Mouse (Mus musculus) heart, postnatal 0 days (tissue): Measurements from ENCODE around the gene Dcaf8. TPM values are rescaled to one million over a fixed set of nuclear protein-coding genes. Genes with fewer than 3 reads are reported as not detected.
A peak's percentile ranks its signal among the peaks of the same experiment; 100 is the strongest.

Experiments
- ATAC-seq: fragments of 200-750 bp; cut with Nextera tagmentation; 2 replicates; pipeline ENCODE4 v1.8.0; 2017; ENCODE audit warnings: low read depth, moderate number of reproducible peaks, moderate library complexity; ENCODE audit not compliant: insufficient read depth
- DNase-seq: peaks from one replicate; pipeline ENCODE4 v3.0.0-alpha.2; 2016; ENCODE audit warnings: low spot score
- H3K27ac ChIP-seq: fragments of 300-500 bp; sonication (generic); 2 replicates; pipeline ENCODE4 v1.5.1; 2014; ENCODE audit warnings: low read depth, mild to moderate bottlenecking
- H3K27me3 ChIP-seq: fragments of 300-500 bp; sonication (generic); 2 replicates; pipeline ENCODE4 v1.6.1; 2014; ENCODE audit warnings: low read length, mixed read lengths; ENCODE audit not compliant: control insufficient read depth, insufficient read depth
- H3K36me3 ChIP-seq: fragments of 300-500 bp; sonication (generic); replicated peaks from 2 replicates; pipeline ENCODE4 v1.6.1; 2014; ENCODE audit warnings: low read length, mixed read lengths; ENCODE audit not compliant: control insufficient read depth, insufficient read depth
- H3K4me1 ChIP-seq: fragments of 300-500 bp; sonication (generic); 2 replicates; pipeline ENCODE4 v1.6.1; 2014; ENCODE audit warnings: antibody characterized with exemption; ENCODE audit not compliant: control insufficient read depth, insufficient read depth
- H3K4me2 ChIP-seq: fragments of 300-500 bp; sonication (generic); 2 replicates; pipeline ENCODE4 v1.6.1; 2014; ENCODE audit warnings: low read depth, mild to moderate bottlenecking, low read length, moderate library complexity
- H3K4me3 ChIP-seq: fragments of 300-500 bp; sonication (generic); 2 replicates; pipeline ENCODE4 v1.5.1; 2014; ENCODE audit warnings: low read depth, low read length
- H3K9ac ChIP-seq: fragments of 300-500 bp; sonication (generic); replicated peaks from 2 replicates; pipeline ENCODE4 v1.6.1; 2014; ENCODE audit warnings: low read depth, low read length, mixed read lengths
- H3K9me3 ChIP-seq: fragments of 300-500 bp; sonication (generic); replicated peaks from 2 replicates; pipeline ENCODE4 v1.6.1; 2016; ENCODE audit warnings: low read length; ENCODE audit not compliant: control insufficient read depth
- CTCF ChIP-seq: IDR thresholded peaks from 2 replicates; pipeline ENCODE4 v1.5.1; 2016; ENCODE audit warnings: antibody characterized with exemption, control low read depth, low read depth
- EP300 ChIP-seq: IDR thresholded peaks from 2 replicates; pipeline ENCODE4 v1.6.1; 2016; ENCODE audit warnings: antibody characterized with exemption, low read depth
- WGBS: fragments of 180-500 bp; shearing (Covaris S2); extraction: QIAGEN DNeasy Blood & Tissue Kit; methylation state at CpG from one replicate; pipeline ENCODE4 v1.1.7; 2014; 5-methylcytosine and 5-hydroxymethylcytosine counted together
- polyA plus RNA-seq: library from polyadenylated mRNA; unstranded; fragments of >200 nt; fragmentation: Nextera tagmentation; extraction: Ambion mirVana; gene quantifications from 2 replicates; pipeline ENCODE4 v1.2.1, GENCODE M21; 2015
- total RNA-seq: library from RNA; depleted of rRNA; stranded (reverse); fragments of >200 nt; gene quantifications from 2 replicates; pipeline ENCODE4 v1.2.3, GENCODE M21; 2014; ENCODE audit warnings: low replicate concordance

Dcaf8 gene
- total and polyA plus RNA-seq, 2 experiments from 2014 or later: 116 to 129 TPM

GRCm38 (mm10) chr1:172143570-172143969, 4.3 kb upstream of the Dcaf8 start:
- no peaks in the 10 kb centered on the region for H3K27me3 ChIP-seq
- TF ChIP-seq EP300: no peak
- peak; percentile 86 for TF ChIP-seq CTCF
- DNase-seq: peak; percentile 78
- H3K9me3 ChIP-seq: 0 out of 2 replicates have a peak, but pooled peaks cover 4% of the 10 kb centered on the region
- WGBS: 19% methylated on average over 1 of the region's 1 CpGs
- ATAC-seq: 0 out of 2 replicates have a peak, but pooled peaks have one; percentile 18
- no peak overlapping the region for H3K27ac ChIP-seq
- H3K9ac ChIP-seq: no peak overlapping the region
- H3K36me3 ChIP-seq: no peaks in the 10 kb centered on the region
- H3K4me1 ChIP-seq: 0 out of 2 replicates have a peak, but pooled peaks cover 4% of the 10 kb centered on the region
- H3K4me3 ChIP-seq: no peak overlapping the region
- H3K4me2 ChIP-seq: no peak overlapping the region

- Histone ChIP-seq H3K9ac (peak overlapping the region; percentile 100), H3K27me3 (no peaks in the 10 kb centered on the region), H3K4me2 (peak overlapping the region; percentile 87), H3K4me3 (peak overlapping the region; percentile 99), H3K4me1 (peaks cover 18% of the 10 kb centered on the region), H3K36me3 (peaks cover 34% of the 10 kb centered on the region), H3K27ac (peak overlapping the region; percentile 99), H3K9me3 (no peaks in the 10 kb centered on the region)
- peak; percentile 28 for DNase-seq
- TF ChIP-seq EP300 (no peak), CTCF (no peak)
- WGBS: under 1% methylated on average over 39 of the region's 40 CpGs
- ATAC-seq: peak; percentile 45
These were observed 533 bp downstream of the Dcaf8 start for GRCm38 (mm10) chr1:172148279-172148954.

- Histone ChIP-seq H3K4me3 (peak overlapping the region; percentile 99), H3K9ac (peak overlapping the region; percentile 100), H3K4me2 (peak overlapping the region; percentile 87), H3K36me3 (peaks cover 42% of the 10 kb centered on the region), H3K4me1 (peaks cover 18% of the 10 kb centered on the region), H3K27me3 (no peaks in the 10 kb centered on the region), H3K27ac (peak overlapping the region; percentile 99), H3K9me3 (no peaks in the 10 kb centered on the region)
- ATAC-seq (no peak), DNase-seq (no peak)
- 11% methylated on average over 19 of the region's 19 CpGs for WGBS
- TF ChIP-seq EP300: no peak
- TF ChIP-seq CTCF: no peak
These were observed 1.3 kb downstream of the Dcaf8 start for GRCm38 (mm10) chr1:172148955-172149815.

GRCm38 (mm10) chr1:172154536-172154935, 6.7 kb downstream of the Dcaf8 start:
- Histone ChIP-seq H3K4me3 (no peak overlapping the region), H3K27me3 (no peaks in the 10 kb centered on the region), H3K9me3 (no peaks in the 10 kb centered on the region), H3K9ac (no peak overlapping the region), H3K36me3 (peaks cover 73% of the 10 kb centered on the region), H3K27ac (no peak overlapping the region; the same call in 1 of the 2 replicates), H3K4me1 (peaks cover 9% of the 10 kb centered on the region), H3K4me2 (no peak overlapping the region)
- ATAC-seq (no peak), DNase-seq (no peak)
- TF ChIP-seq CTCF (no peak), EP300 (no peak)
- 90% methylated on average over 3 of the region's 3 CpGs for WGBS

GRCm38 (mm10) chr1:172155518-172155917, 7.6 kb downstream of the Dcaf8 start:
- 87% methylated on average over 3 of the region's 3 CpGs for WGBS
- Histone ChIP-seq H3K9me3 (no peaks in the 10 kb centered on the region), H3K36me3 (peaks cover 68% of the 10 kb centered on the region)

More at GRCm38 (mm10) chr1:172155518-172155917, 7.6 kb downstream of the Dcaf8 start:
- Histone ChIP-seq H3K27me3 (no peaks in the 10 kb centered on the region), H3K4me3 (no peak overlapping the region), H3K9ac (no peak overlapping the region), H3K27ac (no peak overlapping the region), H3K4me1 (peaks cover 6% of the 10 kb centered on the region; the same call in 1 of the 2 replicates), H3K4me2 (no peak overlapping the region)
- ATAC-seq (no peak), DNase-seq (no peak)
- no peak for TF ChIP-seq CTCF
- no peak for TF ChIP-seq EP300
